Mouse (Mus musculus) embryo, embryonic 11.5 days (tissue): ENCODE results near the gene Wnt5b.
A peak's percentile ranks its signal among the peaks of the same experiment; 100 is the strongest.

Experiments used
- DNase-seq: peaks from one replicate; pipeline ENCODE4 v3.0.0-alpha.2; 2012; ENCODE audit warnings: low read depth, low spot score

Wnt5b gene

GRCm38 (mm10) chr6:119418392-119419251 is 125.5 kb downstream of the Wnt5b start:
- DNase-seq = no peak

GRCm38 (mm10) chr6:119417821-119418220 is 126.3 kb downstream of the Wnt5b start:
- no peak for DNase-seq

GRCm38 (mm10) chr6:119417354-119417753 is 126.8 kb downstream of the Wnt5b start, which contains the start of gene Adipor2:
TSS of gene Adipor2 (minus strand) at chr6:119417704.
- DNase-seq = peak; percentile 48

- no peak for DNase-seq
Observed at GRCm38 (mm10) chr6:119416643-119417042, 127.5 kb downstream of the Wnt5b start.

GRCm38 (mm10) chr6:119414262-119415043 is 129.7 kb downstream of the Wnt5b start:
- no peak for DNase-seq

GRCm38 (mm10) chr6:119412588-119412987 is 131.6 kb downstream of the Wnt5b start:
- no peak for DNase-seq

- DNase-seq = no peak
Observed at GRCm38 (mm10) chr6:119411511-119411910, 132.6 kb downstream of the Wnt5b start.

- DNase-seq = no peak
Observed at GRCm38 (mm10) chr6:119409766-119410165, 134.4 kb downstream of the Wnt5b start.

- DNase-seq = no peak
Observed at GRCm38 (mm10) chr6:119408582-119408981, 135.6 kb downstream of the Wnt5b start.

GRCm38 (mm10) chr6:119407818-119408217 is 136.3 kb downstream of the Wnt5b start:
- DNase-seq = no peak

- DNase-seq = no peak
Observed at GRCm38 (mm10) chr6:119406528-119406927, 137.6 kb downstream of the Wnt5b start.

GRCm38 (mm10) chr6:119405310-119405709 is 138.8 kb downstream of the Wnt5b start:
- DNase-seq = no peak

- DNase-seq = no peak
Observed at GRCm38 (mm10) chr6:119404854-119405253, 139.3 kb downstream of the Wnt5b start.

- DNase-seq = no peak
Observed at GRCm38 (mm10) chr6:119402976-119403375, 141.2 kb downstream of the Wnt5b start.

GRCm38 (mm10) chr6:119401545-119402304 is 142.4 kb downstream of the Wnt5b start:
- DNase-seq = no peak

- no peak for DNase-seq
Observed at GRCm38 (mm10) chr6:119400649-119401048, 143.5 kb downstream of the Wnt5b start.

GRCm38 (mm10) chr6:119399371-119399770 is 144.8 kb downstream of the Wnt5b start:
- DNase-seq = no peak

- DNase-seq = no peak
Observed at GRCm38 (mm10) chr6:119396309-119396634, 147.9 kb downstream of the Wnt5b start.

- DNase-seq = no peak
Observed at GRCm38 (mm10) chr6:119395421-119396308, 148.5 kb downstream of the Wnt5b start.

- no peak for DNase-seq
Observed at GRCm38 (mm10) chr6:119392836-119393235, 151.3 kb downstream of the Wnt5b start.

GRCm38 (mm10) chr6:119390728-119391127 is 153.4 kb downstream of the Wnt5b start:
- DNase-seq = no peak
